Mouse (Mus musculus): ENCODE measurements around the gene Fcnb.

The Fcnb gene

GRCm38 (mm10) chr2:28086112-28086511 lies 1.4 kb upstream of the Fcnb start:
- no peak for DNase-seq (ENCODE audit: low spot score in 2 of 2)

- DNase-seq (ENCODE audit: low spot score in 2 of 2), result no peak
These were observed 9.0 kb downstream of the Fcnb start for GRCm38 (mm10) chr2:28075616-28076187.

GRCm38 (mm10) chr2:28068537-28068878 lies 16.2 kb downstream of the Fcnb start:
- DNase-seq (ENCODE audit: low spot score in 2 of 2), result no peak

GRCm38 (mm10) chr2:28067821-28068536 lies 16.7 kb downstream of the Fcnb start:
- DNase-seq (ENCODE audit: low spot score in 2 of 2), result no peak

DNA sequence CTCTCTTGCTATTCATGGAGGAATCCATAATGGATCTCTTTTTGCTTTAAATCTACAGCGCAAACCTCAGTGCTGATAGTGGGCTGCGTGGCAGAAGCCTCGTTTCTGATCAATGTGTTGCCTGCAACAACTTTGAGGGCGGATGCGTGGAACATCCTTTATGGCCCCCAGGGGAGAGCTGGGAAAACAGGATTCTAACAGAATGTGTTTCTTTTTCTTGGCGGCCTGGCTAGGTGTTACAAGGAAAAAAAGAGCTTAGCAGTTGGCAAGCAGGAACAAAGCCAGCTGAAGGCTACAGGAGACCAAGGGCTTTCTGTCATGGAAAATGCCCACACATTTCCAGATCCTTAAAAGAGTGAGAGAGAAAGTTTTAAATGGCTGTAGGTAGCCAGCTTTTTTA lies 17.5 kb downstream of the Fcnb start:
- no peak for DNase-seq (ENCODE audit: low spot score in 2 of 2)

- no peak for DNase-seq (ENCODE audit: low spot score in 2 of 2)
These were observed 18.0 kb downstream of the Fcnb start for GRCm38 (mm10) chr2:28066686-28067085.

DNA sequence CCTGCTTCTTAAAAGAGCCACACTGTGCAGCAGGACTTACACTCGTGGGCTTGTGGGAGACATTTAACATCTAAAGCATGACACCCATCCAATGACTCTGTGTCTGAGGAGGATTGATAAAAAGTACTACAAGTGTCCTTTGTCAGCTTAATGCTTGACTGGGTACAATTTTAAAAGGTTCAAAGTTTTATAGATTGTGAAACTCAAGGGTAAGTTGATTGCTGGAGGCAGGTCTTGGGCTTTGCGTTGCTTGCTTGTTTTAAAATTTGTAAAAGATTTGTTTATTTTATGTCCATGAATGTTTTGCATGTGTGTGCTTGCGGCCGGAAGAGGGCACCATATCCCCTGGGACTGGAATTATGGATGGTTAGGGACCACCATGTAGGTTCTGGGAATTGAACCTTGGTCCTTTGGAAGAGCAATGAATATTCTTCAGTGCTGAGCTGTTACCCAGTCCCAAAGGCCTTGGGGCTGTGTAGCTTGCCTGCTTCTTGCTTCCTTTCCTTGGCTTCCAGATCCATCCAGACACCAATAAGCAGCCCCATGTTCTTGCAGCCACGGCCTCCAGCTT lies 19.5 kb downstream of the Fcnb start:
- no peak for DNase-seq (ENCODE audit: low spot score in 2 of 2)

DNA sequence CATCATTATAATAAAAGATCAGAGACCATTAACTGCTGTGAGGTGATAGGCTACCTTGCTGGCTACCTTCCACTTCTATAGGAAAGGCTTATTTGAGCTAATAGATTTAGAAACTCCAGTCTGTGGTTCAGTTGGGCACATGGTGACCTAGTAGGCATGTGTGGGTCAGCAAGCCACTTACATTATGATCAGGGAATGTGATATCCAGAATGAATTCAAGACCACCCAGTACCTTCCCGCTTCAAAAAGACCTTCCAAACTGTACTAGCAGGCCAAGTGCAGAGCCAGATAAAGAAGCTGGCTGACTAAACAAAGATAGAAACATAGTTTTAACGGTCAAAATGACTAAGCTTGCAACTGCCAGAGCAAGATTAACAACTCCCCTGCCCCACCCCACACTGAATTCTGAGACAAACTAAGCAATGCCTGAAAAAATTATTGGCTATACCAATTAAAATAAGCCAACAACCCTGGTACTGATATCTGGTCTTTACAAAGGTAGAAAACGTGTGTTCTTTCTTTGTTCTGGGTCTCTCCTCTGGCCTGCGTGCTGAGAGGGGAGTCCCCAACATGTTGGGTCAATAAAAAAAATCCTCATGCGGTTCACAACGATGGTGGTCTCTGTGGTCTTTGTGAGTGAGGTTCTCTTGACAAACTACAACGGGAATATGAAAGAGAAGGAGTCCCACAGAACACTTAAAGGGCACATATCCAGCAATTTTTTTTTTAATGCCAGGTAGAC lies 20.2 kb downstream of the Fcnb start:
- no peak for DNase-seq (ENCODE audit: low spot score in 2 of 2)

GRCm38 (mm10) chr2:28063711-28064338 lies 20.9 kb downstream of the Fcnb start:
- DNase-seq (ENCODE audit: low spot score in 2 of 2), result no peak

GRCm38 (mm10) chr2:28059922-28060321 lies 24.8 kb downstream of the Fcnb start:
- no peak for DNase-seq (ENCODE audit: low spot score in 2 of 2)

- DNase-seq (ENCODE audit: low spot score in 2 of 2), result no peak
These were observed 37.6 kb downstream of the Fcnb start for GRCm38 (mm10) chr2:28047092-28047491.

DNA sequence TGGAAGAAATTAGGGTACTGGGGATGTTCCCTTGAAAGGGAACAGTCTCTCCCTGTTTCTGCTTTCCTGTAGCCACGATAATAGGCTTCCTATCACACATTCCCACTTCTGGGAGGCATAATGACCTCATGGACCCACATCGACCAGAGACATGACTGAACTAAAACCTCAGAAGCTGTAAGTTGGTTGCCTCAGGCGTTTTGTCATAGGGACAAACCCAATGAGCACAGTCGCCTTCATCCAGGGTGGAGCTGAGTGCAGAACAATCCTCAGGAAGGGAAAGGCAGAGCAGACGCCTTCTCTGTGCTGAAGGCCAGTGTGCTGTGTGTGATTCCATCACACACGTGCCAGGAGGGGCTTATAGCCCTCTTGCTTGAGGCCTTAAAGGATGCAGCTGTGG lies 38.4 kb downstream of the Fcnb start:
- DNase-seq (ENCODE audit: low spot score in 2 of 2), result no peak

- DNase-seq (ENCODE audit: low spot score in 2 of 2), result no peak
These were observed 39.6 kb downstream of the Fcnb start for GRCm38 (mm10) chr2:28044920-28045598.

- no peak for DNase-seq (ENCODE audit: low spot score in 2 of 2)
These were observed 44.2 kb downstream of the Fcnb start for GRCm38 (mm10) chr2:28040466-28040865.

DNA sequence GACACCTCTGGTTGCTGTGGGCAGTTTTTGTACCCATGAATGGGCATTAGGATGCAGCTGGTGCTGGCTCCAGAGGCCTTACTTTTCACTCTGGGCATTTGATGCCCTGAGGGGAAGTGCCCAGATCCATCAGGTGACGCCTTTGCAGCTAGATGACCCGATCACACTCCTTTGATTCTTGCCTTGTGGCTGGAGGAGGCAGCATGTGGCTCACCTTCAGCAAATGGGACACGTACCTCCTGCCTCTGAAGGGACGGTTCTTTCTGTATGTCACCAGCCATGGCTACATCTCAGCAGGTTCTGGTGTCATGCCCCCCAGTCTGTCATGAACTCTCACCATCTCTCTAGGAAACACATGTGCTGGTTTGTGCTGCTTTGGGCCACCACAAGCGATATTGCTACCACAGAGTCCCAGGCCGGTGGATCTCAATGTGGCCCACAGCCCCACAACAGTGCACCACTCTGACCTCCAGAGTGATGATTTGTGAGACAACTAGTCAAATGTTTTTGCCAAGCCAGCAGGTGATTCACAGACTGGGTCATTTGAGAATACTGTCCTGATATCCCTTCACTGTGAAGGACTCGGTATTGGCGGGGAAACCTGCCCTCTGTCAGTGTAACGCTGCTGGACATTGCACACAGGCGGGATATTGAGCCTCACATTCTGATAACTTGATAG lies 44.9 kb downstream of the Fcnb start:
- no peak for DNase-seq (ENCODE audit: low spot score in 2 of 2)

- DNase-seq (ENCODE audit: low spot score in 2 of 2), result peak; percentile 16 to 32
These were observed 46.1 kb downstream of the Fcnb start for GRCm38 (mm10) chr2:28038391-28039096.

- DNase-seq (ENCODE audit: low spot score in 2 of 2), result no peak
These were observed 46.9 kb downstream of the Fcnb start for GRCm38 (mm10) chr2:28037505-28038390.

- DNase-seq (ENCODE audit: low spot score in 2 of 2), result no peak
These were observed 47.9 kb downstream of the Fcnb start for GRCm38 (mm10) chr2:28036788-28037187.

GRCm38 (mm10) chr2:28034011-28034710 lies 50.5 kb downstream of the Fcnb start:
- no peak for DNase-seq (ENCODE audit: low spot score in 2 of 2)
